Mouse (Mus musculus) testis, postnatal 10 days (tissue): ENCODE results near the gene BC024063.
"Not testable (repeated sequence)": the region's sequence is repeated elsewhere in the genome, so short reads cannot be mapped to it uniquely, and the experiment has no call there.

Source experiments
- DNase-seq: peaks from one replicate; pipeline ENCODE4 v3.0.0; 2021; ENCODE audit warnings: low spot score

BC024063 gene

DNA sequence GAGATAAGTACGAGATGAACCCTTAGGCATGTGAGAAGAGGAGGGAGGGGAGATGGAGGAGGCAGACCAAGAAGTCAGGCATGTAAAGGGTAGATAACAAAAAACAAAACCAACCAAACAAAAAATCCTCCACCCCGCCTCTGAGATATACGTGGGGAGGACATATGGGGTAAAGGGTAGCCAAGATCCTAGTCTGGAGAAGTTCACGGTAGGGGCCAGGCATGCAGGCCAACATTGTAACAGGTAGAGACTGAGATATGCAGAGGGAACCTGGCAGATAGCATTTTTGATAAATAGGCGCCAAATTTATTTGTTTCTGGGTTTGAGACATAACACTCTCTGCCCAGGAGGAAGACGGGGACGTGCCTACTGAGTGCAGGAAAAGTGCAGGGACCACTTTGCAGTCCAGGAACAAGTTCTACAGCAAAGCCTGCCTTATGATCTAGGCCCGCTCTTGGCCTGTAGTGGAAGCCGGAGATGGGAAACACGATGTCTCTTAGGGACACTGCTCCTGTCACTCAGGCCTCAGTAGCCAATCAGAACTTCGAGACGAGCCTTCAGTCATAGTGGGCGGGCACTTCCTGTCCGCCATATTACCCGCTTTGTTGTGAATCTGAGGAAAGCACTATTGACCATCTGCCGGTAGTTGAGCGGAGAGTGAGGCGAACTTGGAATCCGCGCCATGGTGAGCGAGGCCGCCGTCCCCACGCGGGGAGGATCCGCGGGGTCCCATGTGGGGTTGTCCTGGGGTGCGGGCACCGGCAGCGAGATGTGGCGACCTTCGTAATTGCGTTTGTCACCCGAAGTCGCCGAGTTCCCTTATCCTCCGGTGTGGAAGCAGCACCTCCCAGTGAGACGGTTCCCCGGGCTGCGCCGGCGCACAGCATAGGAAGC lies at the start of gene BC024063:
TSS of gene BC024063 (plus strand) at position 626 of the 894 bp plus-strand sequence.
- DNase-seq: peak; percentile 76

DNA sequence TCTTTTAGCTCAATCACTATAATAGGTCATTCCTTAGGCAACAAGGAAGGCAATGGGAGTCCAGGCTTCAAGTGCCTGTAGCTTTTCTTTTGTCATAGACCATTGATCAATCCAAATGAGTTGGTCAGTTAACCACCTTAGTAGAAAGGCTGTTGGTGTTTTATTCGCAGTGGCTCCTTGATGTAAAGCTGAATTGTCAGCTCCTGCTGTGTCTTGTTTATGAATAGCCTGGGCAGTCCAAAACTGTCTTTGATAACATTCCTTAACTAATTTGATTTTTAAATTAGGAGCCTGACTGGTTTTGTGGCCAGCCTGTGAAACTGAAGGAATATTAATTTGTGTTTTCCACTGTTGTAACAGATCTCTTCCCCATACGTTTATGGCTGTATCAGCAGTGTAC lies 41.0 kb upstream of the BC024063 start:
- DNase-seq: no peak

DNA sequence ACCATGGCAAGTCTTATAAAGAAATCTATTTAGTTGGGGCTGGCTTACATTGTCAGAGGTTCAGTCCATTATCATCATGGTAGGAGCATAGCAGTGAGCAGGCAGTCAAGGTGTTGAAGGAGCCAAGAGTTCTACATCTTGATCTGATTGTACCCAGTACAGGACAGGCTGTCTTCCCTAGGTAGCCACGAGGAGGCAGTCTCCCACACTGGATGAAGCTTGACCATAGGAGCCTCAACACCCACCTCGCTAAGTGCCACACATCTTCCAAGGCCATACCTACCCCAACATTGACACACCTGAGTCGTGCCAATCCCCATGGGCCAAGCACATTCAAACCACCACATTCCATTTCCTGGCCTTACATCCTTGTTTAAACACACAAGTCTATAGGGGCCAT lies 36.5 kb upstream of the BC024063 start:
- no peak for DNase-seq

DNA sequence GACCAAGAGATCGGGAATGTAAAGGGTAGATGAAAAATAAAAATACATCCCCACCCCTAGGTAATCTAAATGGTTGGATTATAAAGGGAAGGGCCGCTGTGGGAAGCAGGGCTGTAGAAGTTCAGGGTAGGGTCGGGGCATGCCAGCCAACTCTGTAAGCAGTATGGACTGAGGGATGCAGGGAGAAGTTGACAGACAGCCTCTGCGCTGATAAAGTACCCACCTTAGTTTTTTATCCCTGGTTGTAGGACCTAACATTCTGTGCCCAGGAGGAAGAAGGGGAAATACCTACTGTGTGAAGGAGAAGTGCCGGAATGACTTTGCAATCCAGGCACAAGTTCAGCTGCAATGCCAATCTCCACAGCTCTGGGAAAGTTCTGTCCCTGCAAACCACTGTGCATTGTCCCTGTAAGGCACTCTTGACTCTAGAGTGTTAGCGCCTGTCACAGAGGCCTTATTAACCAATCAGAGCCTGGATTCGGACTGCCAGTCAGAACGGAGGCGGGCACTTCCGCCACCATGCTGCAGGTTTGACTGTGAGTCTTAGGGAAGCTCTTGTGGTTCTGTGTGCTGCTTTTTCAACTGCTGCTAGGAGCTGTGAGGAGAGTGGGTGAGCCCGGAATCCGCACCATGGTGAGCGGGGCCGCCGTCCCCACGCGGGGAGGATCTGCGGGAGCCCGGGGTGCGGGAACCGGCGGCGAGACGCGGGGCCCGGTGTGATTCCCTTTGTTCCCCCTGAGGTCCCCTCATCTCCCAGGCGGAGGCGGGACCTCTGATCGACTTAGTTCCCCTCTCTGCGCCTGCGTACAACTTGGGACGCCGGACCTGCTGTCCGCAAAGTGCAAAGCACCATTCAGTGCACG lies 35.3 kb upstream of the BC024063 start, which contains the start of gene Zfp873:
TSS of gene Zfp873 (plus strand) at position 527 of the 863 bp plus-strand sequence.
- peak; percentile 95 for DNase-seq

DNA sequence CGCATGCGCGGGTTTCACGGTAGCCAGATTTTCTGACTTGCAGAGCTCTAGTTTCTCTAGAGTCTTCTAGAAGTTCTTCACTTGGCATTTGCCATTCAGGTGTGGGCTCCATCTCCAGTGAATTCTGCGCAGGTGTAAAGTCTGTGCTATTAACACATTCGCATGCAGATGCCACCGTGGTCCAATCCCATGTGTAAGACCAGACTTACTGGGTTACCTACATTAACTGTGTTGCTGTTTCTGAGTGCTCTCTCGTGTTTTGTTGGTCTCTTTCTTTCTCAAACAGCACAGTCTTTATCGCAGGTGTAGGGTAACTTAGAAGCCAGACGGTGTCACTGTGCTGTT lies 34.7 kb upstream of the BC024063 start:
- not testable (repeated sequence) for DNase-seq

DNA sequence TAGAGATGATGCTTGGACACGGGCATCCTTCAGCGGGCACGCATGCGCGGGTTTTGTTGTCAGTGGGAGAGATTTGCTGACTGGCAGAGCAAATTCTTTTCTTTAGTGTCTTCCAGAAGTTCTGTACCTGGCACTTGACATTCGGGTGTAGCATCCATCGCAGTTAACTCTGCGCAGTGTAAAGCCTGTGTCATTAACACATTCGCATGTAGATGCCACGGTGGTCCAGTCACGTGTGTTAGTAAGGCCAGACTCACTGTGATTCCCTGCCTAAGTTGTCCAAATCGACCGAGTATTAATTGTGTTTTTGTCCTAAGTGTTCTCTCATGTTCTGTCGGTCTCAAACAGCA lies 444 bp downstream of the BC024063 start:
- not testable (repeated sequence) for DNase-seq

DNA sequence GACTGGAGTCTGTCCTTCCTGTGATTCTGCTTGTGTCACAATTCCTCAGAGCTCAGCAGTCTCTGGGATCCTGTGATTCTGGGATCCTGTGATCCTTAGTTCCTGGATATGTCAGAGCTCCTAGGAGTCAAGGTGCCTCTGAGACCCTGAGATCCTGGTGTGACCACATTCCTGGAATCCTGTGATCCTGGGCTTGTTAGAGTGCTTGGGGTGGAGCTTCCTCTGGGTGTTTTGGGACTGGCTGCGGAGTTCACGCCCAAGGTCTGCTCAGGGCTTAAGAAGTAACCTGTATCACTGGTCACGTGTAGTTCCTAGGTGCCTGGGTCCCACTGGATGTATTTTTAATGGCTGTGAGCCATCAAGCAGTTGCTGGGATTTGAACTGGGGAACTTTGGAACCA lies 34.1 kb downstream of the BC024063 start:
- no peak for DNase-seq

DNA sequence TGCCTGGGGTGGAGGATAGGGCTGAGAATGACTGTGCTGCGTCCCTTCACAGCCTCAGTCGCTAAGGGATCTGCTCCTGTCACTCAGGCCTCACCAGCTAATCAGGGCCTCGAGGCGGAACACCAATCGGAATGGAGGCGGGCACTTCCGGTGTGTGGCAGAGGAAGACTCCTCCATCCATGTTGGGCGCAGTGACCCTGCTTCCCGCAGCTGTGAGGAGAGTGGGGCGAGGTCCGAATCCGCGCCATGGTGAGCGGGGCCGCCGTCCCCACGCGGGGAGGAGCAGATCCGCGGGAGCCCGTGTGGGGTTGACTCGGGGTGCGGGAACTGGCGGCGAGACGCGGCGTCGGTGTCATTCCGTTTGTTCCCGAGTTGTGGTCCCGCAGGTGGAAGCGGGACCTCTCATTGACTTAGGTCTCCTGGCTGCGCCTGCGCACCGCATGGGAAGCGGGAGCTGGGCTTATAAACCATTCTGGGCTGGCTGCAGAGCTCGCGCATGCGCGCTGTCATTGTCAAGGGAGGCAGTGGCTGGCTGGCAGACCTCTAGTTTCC lies 44.8 kb downstream of the BC024063 start, which contains the start of gene AU041133:
TSS of gene AU041133 (plus strand) at position 164 of the 552 bp plus-strand sequence.
- peak; percentile 88 for DNase-seq

DNA sequence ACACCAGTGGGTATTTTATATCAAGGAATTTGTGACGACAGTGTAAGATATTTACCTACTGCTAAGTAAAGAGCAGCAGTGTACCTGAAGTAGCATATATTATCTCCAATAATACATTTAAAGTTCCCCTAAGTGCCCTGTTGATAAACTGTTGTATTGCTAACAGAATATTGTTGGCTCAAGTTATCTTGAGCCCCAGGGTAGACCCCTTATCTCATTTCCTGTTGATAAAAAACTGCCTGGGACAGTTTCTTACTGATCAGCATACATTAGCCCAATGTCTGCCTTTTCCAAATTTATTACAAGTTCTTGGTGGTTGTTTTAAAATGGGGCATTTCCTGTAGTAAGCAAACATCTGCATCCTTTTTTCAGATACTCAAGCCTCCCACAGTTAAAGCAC lies 62.1 kb downstream of the BC024063 start:
- DNase-seq: no peak

DNA sequence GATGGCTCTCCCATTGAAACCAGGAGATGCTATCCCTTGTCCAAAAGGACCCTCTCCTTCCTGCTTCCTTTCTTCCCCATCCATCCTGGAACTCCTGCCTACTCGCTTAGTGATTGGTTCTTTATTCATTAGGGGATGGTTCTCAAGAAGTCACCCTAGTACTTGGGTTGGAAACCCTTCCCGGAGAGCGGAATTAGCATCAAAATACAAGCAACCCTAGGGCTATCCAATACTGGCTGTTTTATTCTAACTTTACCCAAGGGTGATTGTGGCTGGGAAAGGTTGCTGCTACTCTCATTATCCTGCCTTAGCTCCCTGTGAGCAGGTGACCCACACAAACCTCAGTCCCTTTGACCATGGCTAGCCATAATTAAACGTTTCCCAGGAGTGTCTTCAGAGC lies 64.4 kb downstream of the BC024063 start:
- no peak for DNase-seq
